Mouse (Mus musculus) MEL (cell line): Measurements from ENCODE around the gene Rbm5. TPM values are rescaled to one million over a fixed set of nuclear protein-coding genes. Genes with fewer than 3 reads are reported as not detected.

Experiments
- DNase-seq: peaks from one replicate; pipeline ENCODE4 v3.0.0; 2011; ENCODE audit warnings: low read depth, low spot score
- H3K27ac ChIP-seq: 2 replicates; pipeline ENCODE4 v1.5.1; 2012; ENCODE audit warnings: low read depth, mild to moderate bottlenecking, control low read depth, low read length, moderate library complexity; ENCODE audit not compliant: control insufficient read depth
- H3K27me3 ChIP-seq, 2 experiments: fragments of 150-350 bp in 1 of 2; sonication (generic) in 1 of 2; 2 replicates each; pipeline ENCODE4 v1.6.1; 2012; ENCODE audit warnings: low read length in 2 of 2, mild to moderate bottlenecking in 2 of 2, improper control_type of control experiment in 1 of 2, moderate library complexity in 1 of 2; ENCODE audit not compliant: insufficient read depth in 2 of 2, control insufficient read depth in 1 of 2
- H3K36me3 ChIP-seq, 2 experiments: 2 replicates each; pipeline ENCODE4 v1.6.1; 2012 to 2014; ENCODE audit warnings: low read length in 2 of 2, improper control_type of control experiment in 1 of 2, inconsistent platforms in 1 of 2, mild to moderate bottlenecking in 1 of 2; ENCODE audit not compliant: insufficient read depth in 2 of 2, control insufficient read depth in 1 of 2
- H3K4me1 ChIP-seq, 2 experiments: fragments of 150-350 bp in 1 of 2; sonication (generic) in 1 of 2; 2 replicates each; pipeline ENCODE4 v1.6.1; 2012; ENCODE audit warnings: low read length in 2 of 2, improper control_type of control experiment in 1 of 2, mild to moderate bottlenecking in 1 of 2; ENCODE audit not compliant: insufficient read depth in 2 of 2, control insufficient read depth in 1 of 2
- H3K4me3 ChIP-seq, 2 experiments: fragments of 150-350 bp in 1 of 2; sonication (generic) in 1 of 2; 2 replicates each; pipeline ENCODE4 v1.5.1; 2012; ENCODE audit warnings: low read depth in 2 of 2, low read length in 2 of 2, mild to moderate bottlenecking in 2 of 2, moderate library complexity in 2 of 2, control low read depth in 1 of 2, improper control_type of control experiment in 1 of 2; ENCODE audit not compliant: control insufficient read depth in 1 of 2, insufficient read depth in 1 of 2
- H3K79me2 ChIP-seq: 2 replicates; pipeline ENCODE4 v1.6.1; 2012; ENCODE audit warnings: mild to moderate bottlenecking, low read length, moderate library complexity; ENCODE audit not compliant: control insufficient read depth, poor library complexity, insufficient read depth
- H3K9ac ChIP-seq: 2 replicates; pipeline ENCODE4 v1.6.1; 2012; ENCODE audit warnings: low read depth, mild to moderate bottlenecking, control low read depth, low read length, moderate library complexity; ENCODE audit not compliant: control insufficient read depth, poor library complexity, severe bottlenecking
- H3K9me3 ChIP-seq: fragments of 150-350 bp; sonication (generic); replicated peaks from 2 replicates; pipeline ENCODE4 v1.6.1; 2012; ENCODE audit warnings: mild to moderate bottlenecking, low read length, improper control_type of control experiment, moderate library complexity; ENCODE audit not compliant: insufficient read depth
- BHLHE40 ChIP-seq: IDR thresholded peaks from 2 replicates; pipeline ENCODE4 v1.6.1; 2012; ENCODE audit warnings: low read depth, mild to moderate bottlenecking, inconsistent platforms, low read length, improper control_type of control experiment, borderline replicate concordance
- CHD1 ChIP-seq: IDR thresholded peaks from 2 replicates; pipeline ENCODE4 v1.6.1; 2012; ENCODE audit warnings: low read depth, mild to moderate bottlenecking, inconsistent platforms, low read length, improper control_type of control experiment
- CTCF ChIP-seq, 3 experiments: IDR thresholded peaks in 2 of 3; conservative IDR thresholded peaks in 1 of 3; 2 replicates each; pipeline ENCODE4 v1.5.1; 2011 to 2012; ENCODE audit warnings: low read length in 3 of 3, low read depth in 2 of 3, mild to moderate bottlenecking in 2 of 3, improper control_type of control experiment in 1 of 3, inconsistent platforms in 1 of 3, mixed read lengths in 1 of 3, moderate library complexity in 1 of 3; ENCODE audit not compliant: control insufficient read depth in 1 of 3, insufficient read depth in 1 of 3, poor library complexity in 1 of 3, severe bottlenecking in 1 of 3
- E2F4 ChIP-seq: IDR thresholded peaks from 2 replicates; pipeline ENCODE4 v1.6.1; 2011; ENCODE audit warnings: low read depth, low read length, improper control_type of control experiment, borderline replicate concordance
- ETS1 ChIP-seq: IDR thresholded peaks from 2 replicates; pipeline ENCODE4 v1.6.1; 2012; ENCODE audit warnings: low read depth, mild to moderate bottlenecking, inconsistent platforms, low read length, improper control_type of control experiment, moderate library complexity
- GABPA ChIP-seq: IDR thresholded peaks from 2 replicates; pipeline ENCODE4 v1.6.1; 2012; ENCODE audit warnings: low read depth, mild to moderate bottlenecking, inconsistent platforms, low read length, improper control_type of control experiment, moderate library complexity
- HCFC1 ChIP-seq: IDR thresholded peaks from 2 replicates; pipeline ENCODE4 v1.6.1; 2012; ENCODE audit warnings: low read depth, mild to moderate bottlenecking, inconsistent platforms, low read length, improper control_type of control experiment, moderate library complexity
- KAT2A ChIP-seq: conservative IDR thresholded peaks from 2 replicates; pipeline ENCODE4 v1.6.1; 2012; ENCODE audit warnings: low read depth, low read length, improper control_type of control experiment, inconsistent platforms
- MAX ChIP-seq: IDR thresholded peaks from 2 replicates; pipeline ENCODE4 v1.6.1; 2011; ENCODE audit warnings: low read length, improper control_type of control experiment
- MAZ ChIP-seq: IDR thresholded peaks from 2 replicates; pipeline ENCODE4 v1.6.1; 2012; ENCODE audit warnings: low read depth, mild to moderate bottlenecking, inconsistent platforms, low read length, improper control_type of control experiment
- MXI1 ChIP-seq: IDR thresholded peaks from 2 replicates; pipeline ENCODE4 v1.6.1; 2011; ENCODE audit warnings: mild to moderate bottlenecking, low read depth, low read length, improper control_type of control experiment
- MYC ChIP-seq: IDR thresholded peaks from 2 replicates; pipeline ENCODE4 v1.6.1; 2011; ENCODE audit warnings: low read depth, mild to moderate bottlenecking, low read length, improper control_type of control experiment, moderate library complexity
- POLR2A ChIP-seq, 2 experiments: IDR thresholded peaks; 2 replicates each; pipeline ENCODE4 v1.6.1; 2011 to 2012; ENCODE audit warnings: low read length in 2 of 2, mild to moderate bottlenecking in 2 of 2, control low read depth in 1 of 2, improper control_type of control experiment in 1 of 2, low read depth in 1 of 2, moderate library complexity in 1 of 2; ENCODE audit not compliant: control insufficient read depth in 1 of 2, insufficient read depth in 1 of 2, poor library complexity in 1 of 2
- RAD21 ChIP-seq: IDR thresholded peaks from 2 replicates; pipeline ENCODE4 v1.6.1; 2011; ENCODE audit warnings: mild to moderate bottlenecking, low read depth, low read length, improper control_type of control experiment
- TAL1 ChIP-seq: IDR thresholded peaks from 2 replicates; pipeline ENCODE4 v1.6.1; 2012; ENCODE audit warnings: mild to moderate bottlenecking, inconsistent platforms, low read length, moderate library complexity, mixed read lengths
- TBP ChIP-seq: IDR thresholded peaks from 2 replicates; pipeline ENCODE4 v1.8.0; 2011; ENCODE audit warnings: low read depth, low read length, improper control_type of control experiment
- TCF12 ChIP-seq: IDR thresholded peaks from 2 replicates; pipeline ENCODE4 v1.6.1; 2014; ENCODE audit warnings: low read depth, mild to moderate bottlenecking, inconsistent platforms, low read length, improper control_type of control experiment, moderate library complexity
- UBTF ChIP-seq: IDR thresholded peaks from 2 replicates; pipeline ENCODE4 v1.6.1; 2012; ENCODE audit warnings: low read depth, mild to moderate bottlenecking, inconsistent platforms, low read length, improper control_type of control experiment, moderate library complexity, borderline replicate concordance; ENCODE audit not compliant: insufficient read depth
- ZC3H11A ChIP-seq: IDR thresholded peaks from 2 replicates; pipeline ENCODE4 v1.6.1; 2012; ENCODE audit warnings: low read depth, mild to moderate bottlenecking, inconsistent platforms, low read length, improper control_type of control experiment
- ZKSCAN1 ChIP-seq: IDR thresholded peaks from 2 replicates; pipeline ENCODE4 v1.6.1; 2012; ENCODE audit warnings: low read depth, mild to moderate bottlenecking, inconsistent platforms, low read length, improper control_type of control experiment, moderate library complexity
- polyA plus RNA-seq, 2 experiments: library from polyadenylated mRNA; stranded (reverse) in 1 of 2; unstranded in 1 of 2; fragments of >175 nt in 1 of 2; fragments of >200 nt in 1 of 2; gene quantifications; 2 replicates each; pipeline versions ENCODE4 v1.2.1 to v1.2.4; 2012; ENCODE audit warnings: low replicate concordance in 2 of 2, low read depth in 1 of 2; ENCODE audit not compliant: insufficient read length in 2 of 2, insufficient read depth in 1 of 2, missing spikeins in 1 of 2
- total RNA-seq: library from RNA; depleted of rRNA; stranded (reverse); fragments of 300-350 nt; gene quantifications from 2 replicates; pipeline ENCODE4 v1.2.3, GENCODE M21; 2012

The Rbm5 gene
- total and polyA plus RNA-seq, 3 experiments = 80.2 to 143 (median 125) TPM

GRCm38 (mm10) chr9:107714221-107714952 lies 56.4 kb downstream of the Rbm5 start:
- no peaks in the 10 kb centered on the region for H3K36me3 ChIP-seq
- H3K4me1 ChIP-seq = peaks cover 0 to 3% of the 10 kb centered on the region in 2 experiments; a peak in 1 of 4 replicates
- no peak overlapping the region for H3K4me3 ChIP-seq
- no peak for TF ChIP-seq HCFC1
- no peak for TF ChIP-seq ZC3H11A
- no peak for TF ChIP-seq TBP
- no peak for TF ChIP-seq UBTF
- TF ChIP-seq, all 39 proteins: peak for 0
- no peak overlapping the region for H3K9ac ChIP-seq
- peaks cover 6% of the 10 kb centered on the region in 2 experiments for H3K27me3 ChIP-seq
- no peak overlapping the region for H3K27ac ChIP-seq
- no peaks in the 10 kb centered on the region for H3K9me3 ChIP-seq
- DNase-seq = no peak
- H3K79me2 ChIP-seq = no peaks in the 10 kb centered on the region

- TF ChIP-seq CTCF (IDR thresholded peaks at IDR 0.05 in 2 of 3, conservative IDR thresholded peaks at IDR 0.05 in 1 of 3; ENCODE audit: control insufficient read depth in 1 of 3, insufficient read depth in 1 of 3, low read depth in 2 of 3, low read length in 3 of 3, poor library complexity in 1 of 3, severe bottlenecking in 1 of 3) (peak in 1 of 3 experiments; percentile 7; a peak in 1 of 6 replicates), BHLHE40 (no peak)
- H3K79me2 ChIP-seq = no peaks in the 10 kb centered on the region
- no peaks in the 10 kb centered on the region for H3K9me3 ChIP-seq
- DNase-seq = peak; percentile 77
- no peak within 1 kb of the TSS for H3K27ac ChIP-seq
- H3K27me3 ChIP-seq = no peaks in the 10 kb centered on the region; a peak in 2 of 4 replicates
- peak within 1 kb of the TSS; percentile 30 to 43; a peak in 3 of 4 replicates for H3K4me3 ChIP-seq
- peak within 1 kb of the TSS; percentile 27; the same call in 1 of the 2 replicates for H3K9ac ChIP-seq
- peaks cover 0 to 3% of the 10 kb centered on the region in 2 experiments; a peak in 1 of 4 replicates for H3K4me1 ChIP-seq
- no peaks in the 10 kb centered on the region for H3K36me3 ChIP-seq
Measured at GRCm38 (mm10) chr9:107709697-107710483, 60.9 kb downstream of the Rbm5 start, which contains the start of gene Sema3f. TSS of gene Sema3f (minus strand) at chr9:107710475.

GRCm38 (mm10) chr9:107709096-107709696 lies 61.6 kb downstream of the Rbm5 start:
- Histone ChIP-seq H3K27ac (no peak overlapping the region), H3K4me3 (peak overlapping the region in 1 of 2 experiments; percentile 30; a peak in 2 of 4 replicates), H3K79me2 (no peaks in the 10 kb centered on the region), H3K4me1 (peaks cover 0 to 3% of the 10 kb centered on the region in 2 experiments; a peak in 1 of 4 replicates), H3K9ac (no peak overlapping the region; the same call in 1 of the 2 replicates), H3K27me3 (no peaks in the 10 kb centered on the region; a peak in 2 of 4 replicates), H3K9me3 (no peaks in the 10 kb centered on the region), H3K36me3 (no peaks in the 10 kb centered on the region)
- TF ChIP-seq RAD21 = no peak
- no peak for TF ChIP-seq KAT2A
- TF ChIP-seq POLR2A (IDR thresholded peaks at IDR 0.05; ENCODE audit: control insufficient read depth in 1 of 2, insufficient read depth in 1 of 2, low read depth in 1 of 2, low read length in 2 of 2, poor library complexity in 1 of 2) = no peak
- no peak for TF ChIP-seq ETS1
- no peak for TF ChIP-seq MAZ
- TF ChIP-seq MAX = no peak
- no peak for TF ChIP-seq E2F4
- TF ChIP-seq CHD1 = no peak
- TF ChIP-seq TAL1 = no peak
- no peak for TF ChIP-seq ZKSCAN1
- no peak for TF ChIP-seq GABPA
- TF ChIP-seq MYC = no peak
- no peak for TF ChIP-seq UBTF
- no peak for TF ChIP-seq TCF12
- TF ChIP-seq BHLHE40 = no peak
- no peak for TF ChIP-seq TBP
- no peak for TF ChIP-seq MXI1
- no peak for DNase-seq
